Mouse (Mus musculus) megakaryocyte progenitor cell, adult 5-6 weeks (primary cell): ENCODE measurements at regions not wholly inside any gene's neighbourhood (a gene's known extent, or its start where the extent isn't known, plus 50 kb on each side); places are given as distances from the start of the nearest gene placed in this dataset.
A peak's percentile ranks its signal among the peaks of the same experiment; 100 is the strongest.

Experiments used
- ATAC-seq: replicated peaks from 2 replicates; pipeline ENCODE4 v1.8.0; 2016; ENCODE audit warnings: mild to moderate bottlenecking, moderate TSS enrichment, inconsistent platforms; ENCODE audit not compliant: poor library complexity

DNA sequence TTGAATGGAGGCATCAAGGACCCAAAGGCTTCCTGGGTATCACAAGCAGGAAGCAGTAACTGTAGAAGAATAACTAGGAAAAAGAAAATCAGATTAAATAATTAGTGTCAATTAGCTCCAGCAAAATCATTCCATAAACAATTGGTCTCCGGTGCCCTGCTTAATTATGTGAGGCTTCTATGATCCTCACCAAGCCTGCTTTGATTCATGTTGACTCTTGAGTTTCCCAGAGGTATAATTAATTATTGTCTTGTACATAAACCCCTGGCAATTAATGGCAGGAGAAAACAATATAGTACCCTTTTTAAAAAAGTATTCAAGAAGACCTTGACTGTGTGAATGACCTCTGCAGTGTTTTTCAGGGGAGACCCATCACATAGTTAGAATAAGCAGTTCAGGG lies 61.5 kb upstream of the Sp8 start:
- ATAC-seq, result no peak

- no peak for ATAC-seq
Observed at GRCm38 (mm10) chr12:118781978-118782377, 64.2 kb upstream of the Sp8 start.

DNA sequence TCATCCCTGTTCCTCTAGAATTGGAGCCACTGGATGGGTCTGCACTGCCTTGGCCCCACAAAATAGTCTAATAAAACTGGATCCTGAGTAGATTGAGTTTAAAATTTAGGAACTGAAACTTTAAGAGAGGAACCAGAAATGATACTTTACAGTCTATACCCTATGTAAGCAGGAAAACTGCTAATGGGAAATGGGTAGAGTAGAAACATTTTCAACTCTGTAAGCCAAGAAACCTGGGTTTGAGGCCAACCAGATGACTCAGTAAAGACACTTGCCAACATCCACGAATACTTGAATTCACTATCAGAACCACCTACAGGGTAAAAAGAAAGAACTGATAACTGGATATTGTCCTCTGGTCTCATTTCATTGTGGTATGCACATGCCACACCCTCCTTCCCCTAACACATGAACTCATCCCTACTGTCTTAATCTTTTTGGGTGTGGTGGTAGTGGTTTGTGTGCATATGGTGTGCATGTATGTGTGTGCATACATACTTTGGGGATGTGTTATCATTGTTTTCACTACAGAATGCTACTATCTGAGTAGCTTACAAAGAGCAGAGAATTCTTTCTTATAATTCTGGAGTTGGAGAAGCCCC lies 70.6 kb upstream of the Sp8 start:
- ATAC-seq, result peak; percentile 68

GRCm38 (mm10) chr12:118772790-118773189 lies 73.3 kb upstream of the Sp8 start:
- 0 out of 2 replicates have a peak, but pooled peaks have one; percentile 26 for ATAC-seq

DNA sequence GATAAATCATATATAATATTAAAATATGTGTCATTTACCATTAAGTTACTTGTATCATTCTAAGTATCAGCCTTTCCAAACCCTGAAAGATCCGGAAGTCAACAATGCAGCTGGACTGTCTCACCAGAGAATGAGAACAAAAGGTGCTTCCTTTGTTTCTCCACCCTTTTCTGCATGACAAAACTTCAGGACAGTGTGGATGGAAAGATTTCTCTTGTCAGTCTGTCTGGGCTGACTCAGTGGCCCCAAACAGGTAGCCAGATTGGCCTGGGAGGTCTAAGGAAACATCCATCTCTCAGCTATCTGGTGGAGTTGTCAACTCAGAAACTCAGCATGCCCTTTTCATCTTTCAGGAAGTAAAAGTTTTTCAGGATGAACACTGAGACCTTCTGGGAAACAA lies 79.7 kb upstream of the Sp8 start:
- ATAC-seq, result no peak

DNA sequence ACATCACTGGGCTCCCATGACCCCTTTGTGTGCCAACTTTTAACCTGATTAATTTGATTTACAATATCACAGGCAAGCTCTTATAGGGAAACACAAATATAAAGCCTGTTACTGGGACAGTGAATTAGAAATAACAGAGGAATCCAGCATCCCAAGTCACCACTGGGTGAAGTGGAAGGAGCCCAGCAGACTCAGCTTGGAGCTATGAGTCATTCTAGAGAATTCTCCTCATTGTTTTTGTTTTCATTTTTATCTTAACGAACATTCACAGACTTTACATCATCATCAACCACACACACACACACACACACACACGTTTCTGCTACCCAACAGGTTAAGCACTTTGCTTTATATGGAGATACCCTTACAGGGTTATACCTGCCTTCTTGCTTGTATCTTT lies 92.1 kb upstream of the Sp8 start:
- no peak for ATAC-seq

- ATAC-seq, result 0 out of 2 replicates have a peak, but pooled peaks have one; percentile 17
Observed at GRCm38 (mm10) chr12:118739103-118739502, 107.0 kb upstream of the Sp8 start.

DNA sequence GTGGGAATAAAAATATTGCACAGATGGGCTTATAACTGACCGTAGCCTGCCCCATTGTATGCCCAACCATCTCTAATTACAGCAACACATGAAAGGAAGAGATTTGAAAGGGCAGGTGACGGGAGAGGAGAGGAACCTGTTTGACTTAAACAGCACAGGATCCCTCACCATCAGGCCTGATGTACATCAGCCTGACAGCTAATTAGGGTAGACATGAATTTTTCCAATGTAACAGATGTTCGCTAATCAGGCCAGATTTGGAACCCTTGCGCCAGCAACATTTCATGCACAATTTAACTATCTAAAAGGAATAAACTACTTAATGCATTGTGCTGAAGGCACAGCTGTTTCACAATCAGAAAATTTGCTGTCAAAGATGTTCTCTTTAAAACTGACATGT lies 120.2 kb upstream of the Sp8 start:
- ATAC-seq, result no peak

DNA sequence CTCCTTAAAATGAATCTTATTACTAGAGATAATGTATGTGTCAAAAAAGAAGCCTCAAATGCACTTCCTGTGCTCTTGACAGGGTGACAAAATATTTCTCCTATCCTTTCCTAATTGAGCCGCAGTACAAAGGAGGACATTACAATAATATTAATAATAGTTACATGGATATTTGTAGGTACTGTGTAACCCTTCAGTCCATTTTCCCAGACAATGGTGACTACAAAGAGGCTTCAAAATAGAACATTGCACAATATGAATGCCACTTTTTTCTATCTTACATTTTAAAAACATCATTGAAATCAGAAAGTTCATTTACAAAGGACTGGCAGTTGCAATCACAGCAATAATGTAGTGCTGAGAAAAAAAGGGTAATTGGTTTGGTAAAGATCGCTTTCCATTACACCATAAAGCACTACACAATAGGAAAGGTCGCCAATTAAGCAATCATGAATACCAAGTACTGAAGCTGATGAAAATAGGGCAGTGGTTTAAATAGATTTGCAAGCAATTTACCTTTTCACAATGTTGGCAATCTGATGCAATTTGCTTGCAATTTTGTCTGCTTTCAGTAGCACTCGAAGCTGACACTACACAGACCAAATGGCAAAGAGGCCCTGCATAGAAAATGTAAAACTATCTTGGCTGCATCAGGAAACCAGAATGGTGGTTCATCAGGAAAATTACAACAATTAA lies 126.1 kb upstream of the Sp8 start:
- peak; percentile 83 for ATAC-seq

GRCm38 (mm10) chr12:118716824-118717223 lies 129.3 kb upstream of the Sp8 start:
- ATAC-seq, result peak; percentile 41; the same call in 1 of the 2 replicates

DNA sequence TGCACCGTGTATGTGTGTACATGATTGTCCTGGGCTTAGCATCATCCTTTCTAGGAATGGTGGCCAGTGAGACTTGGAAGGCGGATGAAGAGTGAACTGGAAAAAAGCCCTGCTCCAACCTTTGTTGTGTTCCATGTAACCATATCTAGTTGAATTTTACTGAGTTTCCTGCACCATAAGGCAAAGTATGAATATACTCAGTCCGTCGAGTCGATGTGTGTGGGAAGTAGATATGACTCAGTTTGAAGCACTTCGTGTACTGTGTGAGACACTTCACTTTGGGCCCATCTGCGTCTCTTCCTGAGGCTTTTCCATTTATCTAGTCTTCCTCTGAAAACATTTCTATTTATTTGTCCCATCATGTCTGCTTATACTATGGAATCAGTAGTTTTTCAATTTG lies 139.5 kb upstream of the Sp8 start:
- ATAC-seq, result no peak

- no peak for ATAC-seq
Observed at GRCm38 (mm10) chr12:118704826-118705225, 141.3 kb upstream of the Sp8 start.

DNA sequence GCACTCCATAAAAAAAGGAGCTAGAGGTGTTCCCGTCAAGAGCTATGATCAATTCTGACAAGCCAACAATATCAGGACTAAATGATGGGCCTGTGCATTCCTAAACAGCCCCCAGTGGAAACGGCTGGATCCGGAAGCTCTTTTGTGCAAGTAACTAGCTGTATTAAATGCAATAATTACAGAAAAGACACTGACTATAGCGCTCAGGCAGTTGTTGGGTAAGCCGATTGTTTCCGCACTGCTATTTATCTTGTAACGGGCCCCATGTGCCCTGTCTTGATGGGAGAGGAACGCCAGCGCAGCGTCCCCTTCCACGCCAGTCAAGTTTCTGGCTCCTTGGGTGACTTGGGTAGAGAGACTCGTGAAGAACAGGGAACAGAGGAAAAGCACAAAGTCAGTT lies 142.4 kb upstream of the Sp8 start:
- ATAC-seq, result peak; percentile 50; the same call in 1 of the 2 replicates

DNA sequence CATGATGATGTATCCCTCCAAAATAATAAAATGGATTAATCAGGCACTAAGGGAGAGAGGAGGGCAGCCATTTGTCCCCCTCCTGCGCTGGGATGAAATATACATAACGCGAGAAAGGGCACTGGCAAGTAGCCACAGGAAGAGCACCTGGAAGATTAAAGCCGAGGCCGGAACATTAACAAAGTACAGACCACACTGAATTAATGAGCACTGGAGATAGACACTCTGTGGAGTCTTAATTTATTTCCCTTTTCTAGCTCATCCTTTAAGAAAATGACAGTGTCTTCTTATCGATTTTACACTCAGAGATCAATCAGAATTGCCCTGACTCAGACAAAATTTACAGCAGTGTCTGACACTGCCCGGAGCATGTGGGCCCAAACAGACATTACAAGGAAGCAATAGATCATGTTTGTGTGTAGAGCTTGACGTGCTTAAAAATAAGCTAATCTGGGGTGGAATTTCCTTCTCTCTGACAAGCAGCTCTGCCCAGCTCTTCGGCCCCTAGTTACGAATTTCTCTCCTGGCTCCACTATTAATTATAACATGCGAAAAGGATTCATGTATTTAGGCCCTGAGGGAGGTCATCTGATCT lies 143.0 kb upstream of the Sp8 start:
- ATAC-seq, result 0 out of 2 replicates have a peak, but pooled peaks have one; percentile 17

DNA sequence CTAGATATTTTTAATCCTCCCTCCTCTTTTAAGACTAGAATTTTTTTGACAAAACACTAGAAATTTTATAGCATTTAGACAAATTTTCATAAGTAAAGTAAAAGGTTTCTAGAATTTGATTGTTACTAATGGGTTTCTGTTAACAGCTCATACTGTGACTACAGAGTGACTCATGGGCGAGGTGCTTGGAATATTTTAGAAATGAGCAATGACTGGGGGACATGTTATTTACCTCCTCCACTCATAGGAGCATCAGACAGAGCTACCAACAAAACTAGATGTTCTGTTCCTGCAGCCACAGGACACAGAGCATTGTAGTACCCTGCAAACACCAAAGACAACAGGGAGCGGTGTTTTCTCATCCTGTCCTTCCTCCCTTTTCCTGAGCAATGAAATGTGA lies 144.3 kb upstream of the Sp8 start:
- ATAC-seq, result no peak

- no peak for ATAC-seq
Observed at GRCm38 (mm10) chr12:118698110-118698509, 148.0 kb upstream of the Sp8 start.

DNA sequence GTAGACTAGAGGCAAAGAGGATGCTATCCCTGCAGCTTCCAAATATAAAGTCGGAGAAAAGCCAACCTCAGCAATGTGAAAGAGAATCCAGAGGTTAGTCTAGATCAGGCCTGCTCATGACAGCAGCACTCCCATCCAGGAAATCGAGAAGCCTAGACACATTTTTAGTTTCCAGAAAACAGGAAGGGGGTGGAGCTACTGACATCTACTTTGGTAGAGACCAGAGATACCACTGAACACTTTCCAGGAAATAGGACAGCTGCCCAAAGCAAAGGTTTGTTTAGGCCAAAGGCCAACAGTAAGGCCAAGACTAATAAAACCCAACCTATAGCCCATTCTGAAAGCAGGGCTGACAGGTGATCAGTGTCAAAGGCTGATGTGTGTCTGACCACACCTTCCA lies 151.4 kb upstream of the Sp8 start:
- no peak for ATAC-seq

GRCm38 (mm10) chr12:118682902-118683301 lies 163.2 kb upstream of the Sp8 start:
- no peak for ATAC-seq

GRCm38 (mm10) chr12:118677989-118678388 lies 168.1 kb upstream of the Sp8 start:
- ATAC-seq, result no peak

GRCm38 (mm10) chr12:118661575-118661974 lies 184.6 kb upstream of the Sp8 start:
- peak; percentile 76 for ATAC-seq

DNA sequence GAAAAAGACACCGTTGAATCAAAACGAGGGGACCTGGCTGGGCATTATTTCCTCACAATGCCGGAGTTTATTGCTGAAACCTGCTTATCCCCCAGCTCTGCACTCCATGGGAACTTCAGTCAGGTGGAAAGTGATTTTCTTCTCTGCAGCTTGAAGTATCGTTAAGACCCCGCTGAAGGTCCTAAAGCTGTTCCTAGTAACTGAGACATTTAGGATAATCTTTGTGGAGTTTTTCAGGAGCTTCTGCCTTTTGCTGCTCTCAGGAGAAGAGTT lies 185.0 kb upstream of the Sp8 start:
- no peak for ATAC-seq

GRCm38 (mm10) chr12:118660384-118661213 lies 185.5 kb upstream of the Sp8 start:
- ATAC-seq, result no peak
